Mouse (Mus musculus): ENCODE results near the gene BC037034. TPM values are rescaled to one million over a fixed set of nuclear protein-coding genes. Genes with fewer than 3 reads are reported as not detected.
"Not testable (repeated sequence)": the region's sequence is repeated elsewhere in the genome, so short reads cannot be mapped to it uniquely, and the experiment has no call there.

The BC037034 gene
- polyA plus RNA-seq, 1 experiment from 2014 or later: 2.3 TPM

DNA sequence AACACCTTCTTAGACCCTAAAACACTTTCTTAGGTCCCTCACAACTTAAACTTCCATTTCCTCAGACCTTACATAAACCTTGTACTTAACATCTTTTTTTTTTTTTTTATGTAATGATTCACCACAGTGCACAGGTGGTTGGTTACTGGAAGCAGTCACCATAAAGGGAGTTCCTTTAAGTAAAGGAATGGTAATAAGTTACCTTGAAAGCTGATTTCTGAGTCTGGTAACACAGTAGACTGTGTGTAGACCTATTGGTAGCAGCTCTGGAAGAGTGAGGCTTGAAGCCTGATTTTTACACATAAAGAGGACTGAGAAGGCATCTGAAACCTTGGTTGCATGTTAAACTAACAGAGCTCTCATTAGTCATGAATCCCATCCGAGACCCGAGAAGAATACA is 44.0 kb downstream of the BC037034 start:
- H3K4me2 ChIP-seq (ENCODE audit: low read depth, low read length): no peak overlapping the region
- no peaks in the 10 kb centered on the region for H3K9me3 ChIP-seq (ENCODE audit: low read length)
- no peaks in the 10 kb centered on the region for H3K4me1 ChIP-seq (ENCODE audit: insufficient read depth)
- no peaks in the 10 kb centered on the region for H3K27me3 ChIP-seq (ENCODE audit: insufficient read depth, low read length)
- DNase-seq: no peak
- TF ChIP-seq EP300 (IDR thresholded peaks at IDR 0.05; ENCODE audit: low read depth) (no peak), CTCF (IDR thresholded peaks at IDR 0.05; ENCODE audit: low read depth) (no peak)
- no peak overlapping the region for H3K9ac ChIP-seq (replicated peaks)
- H3K27ac ChIP-seq (ENCODE audit: low read depth): no peak overlapping the region
- H3K4me3 ChIP-seq (ENCODE audit: low read depth, low read length): no peak overlapping the region
- ATAC-seq: no peak
- no peaks in the 10 kb centered on the region for H3K36me3 ChIP-seq (replicated peaks; ENCODE audit: insufficient read depth, low read length)
- WGBS (ENCODE audit: insufficient replicate concordance): 44% methylated on average over 2 of the region's 2 CpGs

DNA sequence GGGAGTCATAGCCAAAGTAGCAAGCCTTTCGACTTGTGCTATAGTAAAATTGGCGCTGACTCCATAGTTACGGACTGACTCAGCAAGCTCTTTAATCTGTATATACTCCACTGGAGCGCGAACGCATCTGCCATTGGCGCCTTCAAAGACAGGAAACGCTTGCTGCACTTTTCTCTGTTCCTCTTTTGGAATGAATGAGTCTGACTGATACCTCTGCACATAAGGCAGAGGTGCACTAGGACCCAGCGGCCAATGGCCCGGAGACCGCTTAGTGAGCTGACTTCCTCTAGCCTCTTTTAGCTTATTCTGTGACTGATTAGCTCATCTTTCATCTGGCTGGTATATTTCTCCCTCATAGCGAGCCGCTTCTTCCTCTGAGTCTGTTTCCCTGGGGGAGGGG is 47.2 kb downstream of the BC037034 start:
- not testable (repeated sequence) for H3K27ac ChIP-seq (ENCODE audit: low read depth); ATAC-seq; H3K27me3 ChIP-seq (ENCODE audit: insufficient read depth, low read length); H3K36me3 ChIP-seq (replicated peaks; ENCODE audit: insufficient read depth, low read length); H3K4me1 ChIP-seq (ENCODE audit: insufficient read depth); H3K4me2 ChIP-seq (ENCODE audit: low read depth, low read length); H3K4me3 ChIP-seq (ENCODE audit: low read depth, low read length); DNase-seq; H3K9me3 ChIP-seq (ENCODE audit: low read length); H3K9ac ChIP-seq (replicated peaks)
- 90% methylated on average over 13 of the region's 13 CpGs for WGBS (ENCODE audit: insufficient replicate concordance)

Other genes starting within 250 kb of the BC037034 start
- not detected in 2 replicates for gene Smok3a, start 242.8 kb downstream of the BC037034 start, polyA plus RNA-seq (2015; fragmentation: Nextera tagmentation; extraction: Ambion mirVana)
- not detected in 2 replicates for gene Smok3b, start 242.6 kb downstream of the BC037034 start, polyA plus RNA-seq (2015; fragmentation: Nextera tagmentation; extraction: Ambion mirVana)
- gene Smok3c, start 210.8 kb downstream of the BC037034 start, polyA plus RNA-seq (2015; fragmentation: Nextera tagmentation; extraction: Ambion mirVana): not detected in 2 replicates
- gene Zkscan1, start 178.9 kb downstream of the BC037034 start, polyA plus RNA-seq (2015; fragmentation: Nextera tagmentation; extraction: Ambion mirVana): 3.5 and 4.2 TPM in 2 replicates
- 10.3 and 12.3 TPM in 2 replicates for gene Zscan21, start 147.1 kb downstream of the BC037034 start, polyA plus RNA-seq (2015; fragmentation: Nextera tagmentation; extraction: Ambion mirVana)
- gene Zfp113, start 108.3 kb downstream of the BC037034 start, polyA plus RNA-seq (2015; fragmentation: Nextera tagmentation; extraction: Ambion mirVana): 3.8 and 6.5 TPM in 2 replicates
- gene Cops6, start 103.0 kb downstream of the BC037034 start, polyA plus RNA-seq (2015; fragmentation: Nextera tagmentation; extraction: Ambion mirVana): 197 and 222 TPM in 2 replicates
- gene Ap4m1, start 92.0 kb downstream of the BC037034 start, polyA plus RNA-seq (2015; fragmentation: Nextera tagmentation; extraction: Ambion mirVana): 3.0 and 3.8 TPM in 2 replicates
- gene Mcm7, start 91.6 kb downstream of the BC037034 start, polyA plus RNA-seq (2015; fragmentation: Nextera tagmentation; extraction: Ambion mirVana): 74.7 and 83.3 TPM in 2 replicates
- gene Taf6, start 76.6 kb downstream of the BC037034 start, polyA plus RNA-seq (2015; fragmentation: Nextera tagmentation; extraction: Ambion mirVana): 17.3 and 20.6 TPM in 2 replicates
- 6.7 and 7.5 TPM in 2 replicates for gene Cnpy4, start 76.5 kb downstream of the BC037034 start, polyA plus RNA-seq (2015; fragmentation: Nextera tagmentation; extraction: Ambion mirVana)
- 2.9 and 3.2 TPM in 2 replicates for gene Mblac1, start 69.7 kb downstream of the BC037034 start, polyA plus RNA-seq (2015; fragmentation: Nextera tagmentation; extraction: Ambion mirVana)
- 0.53 and 0.58 TPM in 2 replicates for gene Nxpe5, start 38.1 kb downstream of the BC037034 start, polyA plus RNA-seq (2015; fragmentation: Nextera tagmentation; extraction: Ambion mirVana)
- 47.5 and 47.8 TPM in 2 replicates for gene Lamtor4, start 8.6 kb downstream of the BC037034 start, polyA plus RNA-seq (2015; fragmentation: Nextera tagmentation; extraction: Ambion mirVana)
- gene Gal3st4, start 8.8 kb upstream of the BC037034 start, polyA plus RNA-seq (2015; fragmentation: Nextera tagmentation; extraction: Ambion mirVana): 0.12 TPM in 1 of 2 replicates, not detected in the other
- gene Gm43720, start 15.9 kb upstream of the BC037034 start, polyA plus RNA-seq (2015; fragmentation: Nextera tagmentation; extraction: Ambion mirVana): not detected in 2 replicates
- gene Gpc2, start 16.0 kb upstream of the BC037034 start, polyA plus RNA-seq (2015; fragmentation: Nextera tagmentation; extraction: Ambion mirVana): 0.21 and 0.44 TPM in 2 replicates
- 0.41 and 0.44 TPM in 2 replicates for gene Stag3, start 16.2 kb upstream of the BC037034 start, polyA plus RNA-seq (2015; fragmentation: Nextera tagmentation; extraction: Ambion mirVana)
- 0.46 and 0.56 TPM in 2 replicates for gene Pvrig, start 77.9 kb upstream of the BC037034 start, polyA plus RNA-seq (2015; fragmentation: Nextera tagmentation; extraction: Ambion mirVana)
- 4.1 and 4.3 TPM in 2 replicates for gene Zfp157, start 177.4 kb upstream of the BC037034 start, polyA plus RNA-seq (2015; fragmentation: Nextera tagmentation; extraction: Ambion mirVana)